ENCODE assay signal across 10 mouse cellular contexts in the genomic region with DNA sequence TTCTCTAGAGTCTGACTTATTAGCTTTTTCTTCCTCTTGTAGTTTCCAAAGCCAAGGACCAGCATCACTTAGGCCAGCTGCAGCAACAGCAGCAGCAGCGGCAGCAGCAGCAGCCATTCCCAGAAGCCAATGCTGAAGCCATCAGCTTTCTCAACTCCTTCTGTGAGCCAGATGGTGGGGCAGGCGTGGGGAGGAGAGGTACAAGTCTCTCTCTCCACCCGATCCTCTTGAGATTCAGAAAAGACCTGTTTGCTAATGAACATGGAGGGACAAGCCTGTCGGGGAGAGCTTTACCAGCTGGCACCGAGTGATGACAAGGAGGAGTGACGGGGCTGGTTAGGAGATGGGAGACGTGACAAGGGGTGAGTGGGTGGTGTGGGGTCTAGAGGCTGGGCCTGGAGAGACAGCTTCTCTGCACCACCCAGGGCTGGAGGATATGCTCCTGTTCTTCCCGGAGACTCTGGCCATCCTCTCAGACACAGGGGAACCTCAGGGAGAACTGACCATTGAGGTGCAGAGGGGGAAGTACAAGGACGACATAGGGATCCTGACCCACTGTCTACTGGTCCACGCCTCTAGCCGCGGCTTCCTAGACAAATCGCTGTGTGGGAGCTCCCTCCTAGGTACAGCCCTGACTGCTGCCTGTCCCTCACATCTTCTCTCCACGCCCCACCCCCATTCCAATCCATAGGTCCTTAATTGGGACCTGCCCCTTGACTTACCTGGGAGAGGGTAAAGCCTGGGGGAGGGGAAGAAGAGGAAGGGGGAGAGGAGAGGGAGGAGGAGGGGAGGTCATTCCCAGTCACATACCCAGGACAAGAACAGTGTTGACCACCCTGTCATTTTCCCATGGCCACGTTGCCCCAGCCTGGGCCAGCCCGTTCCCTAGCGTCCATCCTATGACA. TPM values are rescaled to one million over a fixed set of nuclear protein-coding genes. Genes with fewer than 3 reads are reported as not detected.
A peak's percentile ranks its signal among the peaks of the same experiment; 100 is the strongest.
DNase-seq lines count a peak whose midpoint lies in the region; ATAC-seq and TF ChIP-seq lines count a peak whose summit lies in the region.
"Had no signal": no experiment of that assay in that cellular context is flagged by ENCODE, and none has a peak within 500 bp of the region (broad histone marks: within the 10 kb centered on the region; RNA-seq: fewer than 3 reads in every experiment).

No protein-coding gene starts in this region.

- H3K9ac ChIP-seq in forebrain, postnatal 0 days = 0 out of 2 replicates have a peak overlapping the region, but pooled peaks have one; percentile 0
- peak overlapping the region; percentile 23; the same call in 1 of the 2 replicates for H3K9ac ChIP-seq in limb, embryonic 12.5 days (replicated peaks)

- no peaks in the 10 kb centered on the region for H3K27me3 ChIP-seq in forebrain, postnatal 0 days (ENCODE audit: insufficient read depth, low read length)
- H3K27me3 ChIP-seq in forebrain, embryonic 10.5 days (ENCODE audit: poor library complexity, severe bottlenecking) = peaks cover 10% of the 10 kb centered on the region; the same call in 1 of the 2 replicates
- H3K27me3 ChIP-seq in limb, embryonic 12.5 days = 0 out of 2 replicates have a peak, but pooled peaks cover under 1% of the 10 kb centered on the region

- 70% methylated on average over 17 of the region's 17 CpGs for WGBS in forebrain, postnatal 0 days
- WGBS in forebrain, embryonic 10.5 days = 74% methylated on average over 17 of the region's 17 CpGs
- WGBS in limb, embryonic 12.5 days = 59% methylated on average over 17 of the region's 17 CpGs

- no peak overlapping the region for H3K27ac ChIP-seq in forebrain, postnatal 0 days (ENCODE audit: low read depth, low read length)
- H3K27ac ChIP-seq in forebrain, embryonic 10.5 days = no peak overlapping the region; the same call in 1 of the 2 replicates
- peak overlapping the region; percentile 67 for H3K27ac ChIP-seq in layer of hippocampus, adult 2 months
- H3K27ac ChIP-seq in limb, embryonic 12.5 days = peak overlapping the region; percentile 77

- H3K4me3 ChIP-seq in forebrain, postnatal 0 days (ENCODE audit: low read depth, low read length) = no peak overlapping the region
- H3K4me3 ChIP-seq in forebrain, embryonic 10.5 days = no peak overlapping the region
- no peak overlapping the region; the same call in 1 of the 2 replicates for H3K4me3 ChIP-seq in layer of hippocampus, adult 2 months
- peak overlapping the region; percentile 7; the same call in 1 of the 2 replicates for H3K4me3 ChIP-seq in limb, embryonic 12.5 days (replicated peaks)
- H3K4me3 ChIP-seq: erythroblast, embryonic 14.5 days had no signal

- no peak for TF ChIP-seq CTCF in forebrain, postnatal 0 days (IDR thresholded peaks at IDR 0.05; ENCODE audit: low read depth)
- no peak for TF ChIP-seq CTCF in layer of hippocampus, adult 2 months (conservative IDR thresholded peaks at IDR 0.05)

- no peaks in the 10 kb centered on the region for H3K9me3 ChIP-seq in forebrain, postnatal 0 days (ENCODE audit: low read length)
- no peaks in the 10 kb centered on the region for H3K9me3 ChIP-seq in forebrain, embryonic 10.5 days
- H3K9me3 ChIP-seq in limb, embryonic 12.5 days = no peaks in the 10 kb centered on the region

- peak; percentile 16; the same call in 1 of the 2 replicates for ATAC-seq in forebrain, postnatal 0 days
- peak; percentile 18; the same call in 1 of the 2 replicates for ATAC-seq in limb, embryonic 12.5 days (ENCODE audit: insufficient number of reproducible peaks, insufficient read depth, low FRiP score, low TSS enrichment, low read depth)

- no peaks in the 10 kb centered on the region for H3K36me3 ChIP-seq in forebrain, postnatal 0 days (ENCODE audit: insufficient read depth)
- H3K36me3 ChIP-seq in forebrain, embryonic 10.5 days (replicated peaks) = no peaks in the 10 kb centered on the region
- no peaks in the 10 kb centered on the region for H3K36me3 ChIP-seq in limb, embryonic 12.5 days

- DNase-seq in forebrain, postnatal 0 days = no peak
- DNase-seq in forebrain, embryonic 10.5 days (ENCODE audit: extremely low spot score, low spot score) = no peak
- no peak for DNase-seq in layer of hippocampus, adult 2 months (ENCODE audit: low spot score in 2 of 2)
- DNase-seq in layer of hippocampus, adult 11-12 months (ENCODE audit: low spot score) = no peak
- DNase-seq in MN1 (ENCODE audit: low spot score) = peak; percentile 17
- no peak for DNase-seq in cerebellum, adult 9-10 months
- no peak for DNase-seq in kidney, adult 11 months

- H3K4me1 ChIP-seq in forebrain, postnatal 0 days (ENCODE audit: insufficient read depth) = no peaks in the 10 kb centered on the region
- peaks cover 11% of the 10 kb centered on the region for H3K4me1 ChIP-seq in forebrain, embryonic 10.5 days
- peaks cover 16% of the 10 kb centered on the region for H3K4me1 ChIP-seq in limb, embryonic 12.5 days (replicated peaks)

- no peak overlapping the region for H3K4me2 ChIP-seq in forebrain, postnatal 0 days (ENCODE audit: low read depth)
- H3K4me2 ChIP-seq in limb, embryonic 12.5 days = peak overlapping the region; percentile 38

RNA-seq across cellular contexts. Expression of a gene that starts 0.7 kb away (rescaled TPM):
- total RNA-seq in forebrain, postnatal 0 days (2014; rRNA removed) = 2.1 and 2.7 TPM in 2 replicates
- polyA plus RNA-seq in forebrain, postnatal 0 days (2015; fragmentation: Nextera tagmentation; extraction: Ambion mirVana) = 0.63 and 1.6 TPM in 2 replicates
- 0.12 and 0.34 TPM in 2 replicates for polyA plus RNA-seq in forebrain, embryonic 10.5 days (2016; fragmentation: Nextera tagmentation; extraction: Ambion mirVana)
- total RNA-seq in layer of hippocampus, adult 2 months (2021) = 1 to 10 TPM; 1.1 to 1.8 TPM
- polyA plus RNA-seq in limb, embryonic 12.5 days (2016; fragmentation: Nextera tagmentation; extraction: Ambion mirVana) = 1.5 and 1.6 TPM in 2 replicates
- polyA plus RNA-seq: erythroblast, embryonic 14.5 days had no signal

RNA-seq across cellular contexts. Expression of a gene that starts 12.4 kb away (rescaled TPM):
- 3.7 and 10.7 TPM in 2 replicates for total RNA-seq in forebrain, postnatal 0 days (2014; rRNA removed)
- 1.8 and 3.3 TPM in 2 replicates for polyA plus RNA-seq in forebrain, postnatal 0 days (2015; fragmentation: Nextera tagmentation; extraction: Ambion mirVana)
- 2.7 and 2.9 TPM in 2 replicates for polyA plus RNA-seq in forebrain, embryonic 10.5 days (2016; fragmentation: Nextera tagmentation; extraction: Ambion mirVana)
- total RNA-seq in layer of hippocampus, adult 2 months (2021) = 1 to 10 TPM; 3.1 to 3.9 TPM
- polyA plus RNA-seq in limb, embryonic 12.5 days (2016; fragmentation: Nextera tagmentation; extraction: Ambion mirVana) = 0.85 and 2.2 TPM in 2 replicates

RNA-seq across cellular contexts. Expression of a gene that starts 28.7 kb away (rescaled TPM):
- total RNA-seq in forebrain, postnatal 0 days (2014; rRNA removed) = 18.2 and 24.7 TPM in 2 replicates
- 10.7 and 10.8 TPM in 2 replicates for polyA plus RNA-seq in forebrain, postnatal 0 days (2015; fragmentation: Nextera tagmentation; extraction: Ambion mirVana)
- polyA plus RNA-seq in forebrain, embryonic 10.5 days (2016; fragmentation: Nextera tagmentation; extraction: Ambion mirVana) = 38.0 and 38.2 TPM in 2 replicates
- 10 to 100 TPM; 26.4 to 28.8 TPM for total RNA-seq in layer of hippocampus, adult 2 months (2021)
- 75.3 and 78.5 TPM in 2 replicates for polyA plus RNA-seq in limb, embryonic 12.5 days (2016; fragmentation: Nextera tagmentation; extraction: Ambion mirVana)

RNA-seq across cellular contexts. Expression of a gene that starts 46.6 kb away (rescaled TPM):
- 0.71 and 0.77 TPM in 2 replicates for total RNA-seq in forebrain, postnatal 0 days (2014; rRNA removed)
- polyA plus RNA-seq in forebrain, postnatal 0 days (2015; fragmentation: Nextera tagmentation; extraction: Ambion mirVana) = 0.15 and 0.27 TPM in 2 replicates
- 0.12 and 0.17 TPM in 2 replicates for polyA plus RNA-seq in forebrain, embryonic 10.5 days (2016; fragmentation: Nextera tagmentation; extraction: Ambion mirVana)
- total RNA-seq in layer of hippocampus, adult 2 months (2021) = under 1 TPM; 0.49 to 0.72 TPM
- polyA plus RNA-seq in limb, embryonic 12.5 days (2016; fragmentation: Nextera tagmentation; extraction: Ambion mirVana) = 0.19 TPM in 2 replicates
- total RNA-seq: monocyte, adult 5-6 weeks had no signal
- polyA plus RNA-seq: erythroblast, embryonic 14.5 days had no signal

RNA-seq across cellular contexts. Expression of a gene that starts 57.2 kb away (rescaled TPM):
- total RNA-seq in forebrain, postnatal 0 days (2014; rRNA removed) = 5.8 and 7.9 TPM in 2 replicates
- polyA plus RNA-seq in forebrain, postnatal 0 days (2015; fragmentation: Nextera tagmentation; extraction: Ambion mirVana) = 6.1 and 7.9 TPM in 2 replicates
- polyA plus RNA-seq in forebrain, embryonic 10.5 days (2016; fragmentation: Nextera tagmentation; extraction: Ambion mirVana) = 8.1 and 8.3 TPM in 2 replicates
- total RNA-seq in layer of hippocampus, adult 2 months (2021) = 10 to 100 TPM; 23.3 to 23.9 TPM
- 18.0 and 18.9 TPM in 2 replicates for polyA plus RNA-seq in limb, embryonic 12.5 days (2016; fragmentation: Nextera tagmentation; extraction: Ambion mirVana)

Comparison
In these comparisons a context has a peak if more than half of its experiments do, and no peak if none do; other contexts are left out.
1. H3K27ac ChIP-seq: peak in layer of hippocampus, adult 2 months (single experiment) and limb, embryonic 12.5 days (single experiment); none in forebrain, postnatal 0 days (single experiment) and forebrain, embryonic 10.5 days (single experiment).